ENCODE assay signal across 30 mouse cellular contexts in the genomic region with DNA sequence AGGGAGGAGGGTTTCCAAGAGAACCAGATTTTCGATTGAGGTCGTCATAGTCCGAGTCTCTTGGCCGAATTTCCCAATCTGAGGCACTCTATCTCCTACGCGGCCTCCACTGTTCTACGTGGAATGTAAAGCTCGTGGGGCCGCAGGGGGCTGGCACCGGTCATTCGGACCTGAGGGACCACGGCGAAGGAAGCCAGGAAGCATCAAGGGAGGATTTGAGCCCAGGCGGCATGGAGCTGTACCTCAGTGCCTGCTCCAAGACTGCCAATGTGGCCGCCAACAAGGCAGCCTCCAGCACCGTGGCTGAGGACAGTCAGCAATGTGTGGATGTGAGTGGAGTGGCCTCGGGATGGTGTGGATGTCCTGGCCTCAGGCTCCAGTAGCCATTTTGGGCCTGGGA. TPM values are rescaled to one million over a fixed set of nuclear protein-coding genes. Genes with fewer than 3 reads are reported as not detected.
DNase-seq lines count a peak whose midpoint lies in the region; ATAC-seq and TF ChIP-seq lines count a peak whose summit lies in the region.
"Had no signal": no experiment of that assay in that cellular context is flagged by ENCODE, and none has a peak within 500 bp of the region (broad histone marks: within the 10 kb centered on the region; RNA-seq: fewer than 3 reads in every experiment).

TSS of gene Fsip2 (plus strand) at position 163 of the 400 bp plus-strand sequence.

- no peaks in the 10 kb centered on the region for H3K36me3 ChIP-seq in embryonic facial prominence, embryonic 13.5 days
- H3K36me3 ChIP-seq in embryonic facial prominence, embryonic 10.5 days (replicated peaks) = no peaks in the 10 kb centered on the region
- H3K36me3 ChIP-seq in megakaryocyte, embryonic 14.5 days (replicated peaks; ENCODE audit: low read length) = no peaks in the 10 kb centered on the region
- H3K36me3 ChIP-seq in E14TG2a.4 (ENCODE audit: insufficient read depth, low read length) = no peaks in the 10 kb centered on the region
- H3K36me3 ChIP-seq in intestine, embryonic 16.5 days (ENCODE audit: control insufficient read depth, insufficient read depth, low read length) = no peaks in the 10 kb centered on the region
- H3K36me3 ChIP-seq: embryonic facial prominence, embryonic 12.5 days; heart, embryonic 12.5 days; heart, embryonic 15.5 days; hindbrain, embryonic 15.5 days had no signal

- H3K27ac ChIP-seq in embryonic facial prominence, embryonic 13.5 days = no peak within 1 kb of the TSS
- H3K27ac ChIP-seq in embryonic facial prominence, embryonic 10.5 days (replicated peaks) = no peak within 1 kb of the TSS
- no peak within 1 kb of the TSS for H3K27ac ChIP-seq in intestine, embryonic 16.5 days (ENCODE audit: low read length)
- H3K27ac ChIP-seq: embryonic facial prominence, embryonic 12.5 days; forebrain, embryonic 13.5 days; gastrocnemius, adult 2 months; heart, embryonic 15.5 days; hindbrain, embryonic 15.5 days had no signal

- H3K4me3 ChIP-seq in embryonic facial prominence, embryonic 13.5 days = no peak within 1 kb of the TSS
- H3K4me3 ChIP-seq in embryonic facial prominence, embryonic 10.5 days = no peak within 1 kb of the TSS
- peak within 1 kb of the TSS; percentile 58 for H3K4me3 ChIP-seq in megakaryocyte, embryonic 14.5 days (replicated peaks)
- H3K4me3 ChIP-seq in E14TG2a.4 (replicated peaks; ENCODE audit: low read length) = peak within 1 kb of the TSS; percentile 59
- H3K4me3 ChIP-seq in intestine, embryonic 16.5 days (ENCODE audit: low read length) = no peak within 1 kb of the TSS
- H3K4me3 ChIP-seq: embryonic facial prominence, embryonic 12.5 days; erythroblast, embryonic 14.5 days; forebrain, embryonic 13.5 days; gastrocnemius, adult 2 months; heart, embryonic 12.5 days; heart, embryonic 15.5 days; hindbrain, embryonic 15.5 days had no signal

- no peaks in the 10 kb centered on the region for H3K4me1 ChIP-seq in embryonic facial prominence, embryonic 13.5 days
- no peaks in the 10 kb centered on the region for H3K4me1 ChIP-seq in embryonic facial prominence, embryonic 10.5 days
- no peaks in the 10 kb centered on the region for H3K4me1 ChIP-seq in megakaryocyte, embryonic 14.5 days
- no peaks in the 10 kb centered on the region for H3K4me1 ChIP-seq in E14TG2a.4 (replicated peaks; ENCODE audit: low read depth, low read length)
- no peaks in the 10 kb centered on the region for H3K4me1 ChIP-seq in intestine, embryonic 16.5 days (ENCODE audit: control insufficient read depth, insufficient read depth, low read length)
- H3K4me1 ChIP-seq: embryonic facial prominence, embryonic 12.5 days; forebrain, embryonic 13.5 days; heart, embryonic 12.5 days; heart, embryonic 15.5 days; hindbrain, embryonic 15.5 days had no signal

- H3K9ac ChIP-seq in embryonic facial prominence, embryonic 13.5 days = no peak within 1 kb of the TSS
- H3K9ac ChIP-seq in intestine, embryonic 16.5 days (ENCODE audit: low read depth, low read length) = no peak within 1 kb of the TSS
- H3K9ac ChIP-seq: embryonic facial prominence, embryonic 12.5 days; forebrain, embryonic 13.5 days; heart, embryonic 12.5 days; heart, embryonic 15.5 days; hindbrain, embryonic 15.5 days had no signal

- no peaks in the 10 kb centered on the region for H3K27me3 ChIP-seq in embryonic facial prominence, embryonic 13.5 days
- no peaks in the 10 kb centered on the region for H3K27me3 ChIP-seq in embryonic facial prominence, embryonic 10.5 days (replicated peaks; ENCODE audit: low read depth, poor library complexity, severe bottlenecking)
- no peaks in the 10 kb centered on the region for H3K27me3 ChIP-seq in megakaryocyte, embryonic 14.5 days (replicated peaks)
- no peaks in the 10 kb centered on the region for H3K27me3 ChIP-seq in E14TG2a.4 (ENCODE audit: insufficient read depth, low read length)
- H3K27me3 ChIP-seq in intestine, embryonic 16.5 days (replicated peaks; ENCODE audit: control insufficient read depth, insufficient read depth, low read length) = no peaks in the 10 kb centered on the region
- H3K27me3 ChIP-seq: embryonic facial prominence, embryonic 12.5 days; forebrain, embryonic 13.5 days; heart, embryonic 12.5 days; heart, embryonic 15.5 days; hindbrain, embryonic 15.5 days had no signal

- 0 out of 2 replicates have a peak, but pooled peaks cover 3% of the 10 kb centered on the region for H3K9me3 ChIP-seq in embryonic facial prominence, embryonic 13.5 days
- H3K9me3 ChIP-seq in embryonic facial prominence, embryonic 10.5 days = no peaks in the 10 kb centered on the region
- peaks cover 5% of the 10 kb centered on the region for H3K9me3 ChIP-seq in megakaryocyte, embryonic 14.5 days
- H3K9me3 ChIP-seq in E14TG2a.4 (ENCODE audit: low read length) = no peaks in the 10 kb centered on the region
- H3K9me3 ChIP-seq in intestine, embryonic 16.5 days (ENCODE audit: control insufficient read depth, low read length) = no peaks in the 10 kb centered on the region
- H3K9me3 ChIP-seq: embryonic facial prominence, embryonic 12.5 days; forebrain, embryonic 13.5 days; heart, embryonic 15.5 days; hindbrain, embryonic 15.5 days had no signal

- 94% methylated on average over 17 of the region's 17 CpGs for WGBS in embryonic facial prominence, embryonic 13.5 days
- WGBS in embryonic facial prominence, embryonic 10.5 days = 93% methylated on average over 17 of the region's 17 CpGs
- 94% methylated on average over 17 of the region's 17 CpGs for WGBS in intestine, embryonic 16.5 days

- DNase-seq in embryonic facial prominence, embryonic 10.5 days (ENCODE audit: low spot score) = no peak
- DNase-seq in testis, postnatal 14 days (ENCODE audit: low spot score) = peak; percentile 22
- DNase-seq: adrenal gland, adult 8-10 months; adrenal gland, postnatal 25 days; cerebellum, adult 18-20 months; cerebellum, adult 9-10 months; cerebellum, postnatal 14 days; gastrocnemius, adult 2 months; gastrocnemius, postnatal 14 days; heart, adult 18-20 months; heart, postnatal 14 days; heart, postnatal 4 days had no signal

- ATAC-seq in embryonic facial prominence, embryonic 13.5 days (ENCODE audit: insufficient number of reproducible peaks, insufficient read depth, low FRiP score, low TSS enrichment, low read depth) = peak; percentile 37; the same call in 1 of the 2 replicates
- no peak for ATAC-seq in megakaryocyte, adult 5-6 weeks (ENCODE audit: poor library complexity, severe bottlenecking)
- no peak for ATAC-seq in intestine, embryonic 16.5 days
- ATAC-seq: activated CD4-positive, CD25-positive, alpha-beta regulatory T cell, adult 4 months; forebrain, embryonic 13.5 days; forebrain, embryonic 16.5 days had no signal

- H3K4me2 ChIP-seq in embryonic facial prominence, embryonic 13.5 days = no peak within 1 kb of the TSS
- no peak within 1 kb of the TSS for H3K4me2 ChIP-seq in intestine, embryonic 16.5 days (ENCODE audit: low read depth, low read length)
- H3K4me2 ChIP-seq: embryonic facial prominence, embryonic 12.5 days; forebrain, embryonic 13.5 days; heart, embryonic 12.5 days; heart, embryonic 15.5 days; hindbrain, embryonic 15.5 days had no signal

- TF ChIP-seq CTCF in E14TG2a.4 (conservative IDR thresholded peaks at IDR 0.05; ENCODE audit: low read length) = no peak

RNA-seq across cellular contexts. Expression of gene Fsip2, which starts in this region (rescaled TPM):
- polyA plus RNA-seq in embryonic facial prominence, embryonic 13.5 days (2015; fragmentation: Nextera tagmentation; extraction: Ambion mirVana) = 0.01 TPM in 1 of 2 replicates, not detected in the other
- not detected in 2 replicates for polyA plus RNA-seq in embryonic facial prominence, embryonic 10.5 days (2016; fragmentation: Nextera tagmentation; extraction: Ambion mirVana)
- polyA plus RNA-seq in megakaryocyte, embryonic 14.5 days (2012; ENCODE audit: insufficient read depth, low replicate concordance) = not detected in 2 replicates
- total RNA-seq in megakaryocyte, adult 5-6 weeks (2015) = not detected in 2 replicates
- not detected in 2 replicates for total RNA-seq in megakaryocyte, adult 5-6 weeks (2017)
- polyA plus RNA-seq in intestine, embryonic 16.5 days (2015; fragmentation: Nextera tagmentation; extraction: Ambion mirVana) = not detected in 2 replicates
- total RNA-seq: adrenal gland, adult 8-10 months; adrenal gland, postnatal 25 days; gastrocnemius, adult 2 months; gastrocnemius, postnatal 14 days; heart, adult 18-20 months; heart, postnatal 14 days; heart, postnatal 4 days; MEL had no signal
- polyA plus RNA-seq: activated CD4-positive, CD25-positive, alpha-beta regulatory T cell, adult 4 months; brain, embryonic 14.5 days; embryonic facial prominence, embryonic 12.5 days; erythroblast, embryonic 14.5 days; forebrain, embryonic 13.5 days; forebrain, embryonic 16.5 days; frontal cortex, adult 2 months; heart, embryonic 12.5 days; heart, embryonic 15.5 days; hindbrain, embryonic 11.5 days; hindbrain, embryonic 15.5 days; intestine, embryonic 14.5 days had no signal

Comparison
In these comparisons a context has a peak if more than half of its experiments do, and no peak if none do; other contexts are left out.
1. Peak in ATAC-seq in embryonic facial prominence, embryonic 13.5 days; RNA of the gene not detected or under 1 TPM.
2. H3K4me3 ChIP-seq: peak in megakaryocyte, embryonic 14.5 days (single experiment) and E14TG2a.4 (single experiment); none in embryonic facial prominence, embryonic 13.5 days (single experiment), embryonic facial prominence, embryonic 10.5 days (single experiment) and intestine, embryonic 16.5 days (single experiment).